Mouse (Mus musculus) liver, embryonic 16.5 days (tissue): ENCODE results near the gene Mpg. TPM values are rescaled to one million over a fixed set of nuclear protein-coding genes. Genes with fewer than 3 reads are reported as not detected.
A peak's percentile ranks its signal among the peaks of the same experiment; 100 is the strongest.

Source experiments
- ATAC-seq: fragments of 200-750 bp; cut with Nextera tagmentation; 2 replicates; pipeline ENCODE4 v1.8.0; 2017; ENCODE audit warnings: low read depth, mild to moderate bottlenecking, moderate number of reproducible peaks, moderate library complexity
- H3K27ac ChIP-seq: fragments of 300-500 bp; sonication (generic); 2 replicates; pipeline ENCODE4 v1.5.1; 2014; ENCODE audit warnings: mild to moderate bottlenecking, low read length
- H3K27me3 ChIP-seq: fragments of 300-500 bp; sonication (generic); 2 replicates; pipeline ENCODE4 v1.6.1; 2014; ENCODE audit warnings: low read depth, low read length, mixed read lengths; ENCODE audit not compliant: control insufficient read depth, insufficient read depth
- H3K36me3 ChIP-seq: fragments of 300-500 bp; sonication (generic); 2 replicates; pipeline ENCODE4 v1.6.1; 2014; ENCODE audit warnings: mild to moderate bottlenecking; ENCODE audit not compliant: control insufficient read depth, insufficient read depth
- H3K4me1 ChIP-seq: fragments of 300-500 bp; sonication (generic); 2 replicates; pipeline ENCODE4 v1.6.1; 2014; ENCODE audit warnings: low read depth, low read length, mixed read lengths; ENCODE audit not compliant: control insufficient read depth
- H3K4me2 ChIP-seq: fragments of 300-500 bp; sonication (generic); 2 replicates; pipeline ENCODE4 v1.6.1; 2014; ENCODE audit warnings: low read depth, low read length, mixed read lengths
- H3K4me3 ChIP-seq: fragments of 300-500 bp; sonication (generic); 2 replicates; pipeline ENCODE4 v1.5.1; 2014; ENCODE audit warnings: low read depth, mild to moderate bottlenecking, low read length
- H3K9ac ChIP-seq: fragments of 300-500 bp; sonication (generic); 2 replicates; pipeline ENCODE4 v1.6.1; 2014; ENCODE audit warnings: low read depth, low read length
- H3K9me3 ChIP-seq: fragments of 300-500 bp; sonication (generic); replicated peaks from 2 replicates; pipeline ENCODE4 v1.6.1; 2016; ENCODE audit warnings: low read length; ENCODE audit not compliant: control insufficient read depth
- WGBS: fragments of 180-500 bp; shearing (Covaris S2); extraction: QIAGEN DNeasy Blood & Tissue Kit; methylation state at CpG from one replicate; pipeline ENCODE4 v1.1.7; 2014; ENCODE audit not compliant: insufficient replicate concordance; 5-methylcytosine and 5-hydroxymethylcytosine counted together
- polyA plus RNA-seq: library from polyadenylated mRNA; unstranded; fragments of >200 nt; fragmentation: Nextera tagmentation; extraction: Ambion mirVana; gene quantifications from 2 replicates; pipeline ENCODE4 v1.2.1, GENCODE M21; 2015

Mpg gene
- polyA plus RNA-seq, 1 experiment from 2014 or later: 19.6 TPM

DNA sequence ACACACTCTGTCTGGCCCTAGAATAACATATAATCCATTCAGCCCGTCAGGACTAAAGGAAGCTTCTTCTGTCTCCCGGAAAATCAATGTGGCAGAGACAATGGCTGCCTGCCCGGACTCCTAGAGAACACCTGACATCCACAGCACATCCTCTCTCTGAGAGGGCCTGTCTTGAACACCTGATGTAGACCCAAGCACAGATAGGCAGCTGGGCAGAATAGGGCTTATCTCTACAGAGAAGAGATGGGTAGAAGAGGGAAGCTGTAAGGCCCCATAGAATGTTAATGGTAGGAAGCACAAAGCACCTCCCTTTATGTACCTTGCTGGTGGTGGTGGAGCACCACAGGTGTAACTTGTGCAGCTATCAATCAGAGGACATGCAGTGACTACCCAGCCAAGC lies 15.9 kb downstream of the Mpg start:
- H3K27me3 ChIP-seq: no peaks in the 10 kb centered on the region
- peak overlapping the region; percentile 32; the same call in 1 of the 2 replicates for H3K4me2 ChIP-seq
- H3K27ac ChIP-seq: peak overlapping the region; percentile 99
- peaks cover 88% of the 10 kb centered on the region for H3K4me1 ChIP-seq
- 71% methylated on average over 3 of the region's 3 CpGs for WGBS
- no peak overlapping the region for H3K4me3 ChIP-seq
- no peaks in the 10 kb centered on the region for H3K9me3 ChIP-seq
- H3K36me3 ChIP-seq: peaks cover 25% of the 10 kb centered on the region
- ATAC-seq: no peak
- H3K9ac ChIP-seq: peak overlapping the region; percentile 73

DNA sequence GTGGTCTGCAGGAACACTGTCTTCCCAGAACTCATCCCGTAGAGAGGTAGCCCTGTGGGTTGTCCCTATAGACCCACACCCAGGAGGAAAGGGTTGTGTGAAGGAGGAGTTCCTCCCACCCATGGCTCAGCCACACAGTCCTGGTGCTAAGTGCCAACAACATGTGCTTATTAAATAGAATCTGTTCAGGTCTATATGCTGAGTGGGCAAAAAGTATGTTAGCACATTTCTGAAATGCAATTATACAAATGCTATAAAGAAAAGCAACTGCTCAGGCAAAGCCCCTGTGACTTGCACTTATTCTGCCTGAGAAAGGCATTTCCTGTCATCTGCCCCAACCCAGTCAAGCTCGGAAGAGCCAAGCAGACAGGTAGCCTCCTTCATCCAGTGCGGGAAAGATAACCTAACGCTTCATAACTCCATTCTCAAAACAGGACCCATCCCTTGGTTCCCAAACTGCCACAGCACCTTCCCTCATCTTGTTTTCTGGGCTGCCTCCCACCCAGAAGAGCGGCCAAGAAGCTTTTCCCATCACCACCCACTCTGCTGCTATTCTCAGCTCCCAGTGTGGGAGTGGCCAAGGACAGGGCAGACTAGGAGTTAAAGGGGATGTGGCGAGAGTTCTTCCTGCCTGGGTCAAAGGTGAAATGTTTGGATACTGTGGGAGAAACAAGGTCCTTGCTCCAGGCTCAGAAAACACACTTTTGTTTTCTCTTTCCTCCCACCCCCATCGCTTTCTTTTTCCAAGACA lies 17.1 kb downstream of the Mpg start:
- peaks cover 87% of the 10 kb centered on the region for H3K4me1 ChIP-seq
- H3K27ac ChIP-seq: peak overlapping the region; percentile 99
- peak overlapping the region; percentile 32; the same call in 1 of the 2 replicates for H3K4me2 ChIP-seq
- no peaks in the 10 kb centered on the region for H3K9me3 ChIP-seq
- H3K4me3 ChIP-seq: no peak overlapping the region
- H3K9ac ChIP-seq: peak overlapping the region; percentile 73
- 73% methylated on average over 7 of the region's 7 CpGs for WGBS
- H3K27me3 ChIP-seq: no peaks in the 10 kb centered on the region
- no peak for ATAC-seq
- peaks cover 22% of the 10 kb centered on the region for H3K36me3 ChIP-seq

DNA sequence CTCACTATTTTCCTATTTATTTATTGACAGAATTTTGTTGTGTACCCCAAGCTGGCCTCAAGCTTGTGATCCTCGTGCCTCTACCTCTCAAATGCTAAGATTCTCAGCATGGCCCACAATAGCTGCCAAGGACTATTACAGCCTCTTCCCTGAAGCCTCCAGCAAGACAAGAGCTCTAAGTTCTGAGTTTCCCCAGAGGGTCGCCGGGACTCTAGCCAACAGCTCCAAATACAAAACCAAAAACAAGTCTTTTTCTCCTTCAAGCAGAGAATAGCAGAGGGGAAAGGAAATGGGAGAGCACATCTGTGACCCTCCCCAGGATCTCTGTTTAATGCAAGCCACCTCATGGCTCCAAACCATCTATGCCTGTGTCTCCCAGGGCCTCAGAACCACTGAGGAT lies 17.8 kb downstream of the Mpg start:
- H3K4me3 ChIP-seq: no peak overlapping the region
- H3K4me2 ChIP-seq: 0 out of 2 replicates have a peak overlapping the region, but pooled peaks have one; percentile 30
- peaks cover 87% of the 10 kb centered on the region for H3K4me1 ChIP-seq
- H3K36me3 ChIP-seq: peaks cover 19% of the 10 kb centered on the region
- no peak for ATAC-seq
- 70% methylated on average over 3 of the region's 3 CpGs for WGBS
- H3K9ac ChIP-seq: peak overlapping the region; percentile 73
- no peaks in the 10 kb centered on the region for H3K27me3 ChIP-seq
- H3K27ac ChIP-seq: peak overlapping the region; percentile 99
- H3K9me3 ChIP-seq: no peaks in the 10 kb centered on the region

DNA sequence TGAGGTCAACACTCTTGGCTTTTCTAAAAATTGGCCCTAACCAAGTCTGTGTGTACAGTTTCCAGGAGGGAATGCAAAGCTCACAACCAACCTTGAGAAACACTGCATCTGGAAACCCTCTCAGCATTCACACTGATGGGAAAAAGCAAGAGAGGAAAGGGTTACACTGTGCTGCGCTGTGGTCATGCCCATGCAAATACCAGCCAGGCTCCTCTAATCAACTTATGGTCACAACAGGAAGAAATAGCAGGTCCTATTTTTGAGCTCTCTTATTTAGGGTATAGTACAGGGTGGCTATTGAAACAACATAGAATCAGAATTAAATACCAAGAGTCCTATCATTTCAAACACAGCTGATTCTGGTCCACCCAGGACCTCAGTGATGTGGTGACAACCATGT lies 18.3 kb downstream of the Mpg start:
- peaks cover 21% of the 10 kb centered on the region for H3K36me3 ChIP-seq
- H3K4me3 ChIP-seq: no peak overlapping the region
- H3K27me3 ChIP-seq: no peaks in the 10 kb centered on the region
- H3K27ac ChIP-seq: peak overlapping the region; percentile 99
- H3K9me3 ChIP-seq: no peaks in the 10 kb centered on the region
- 52% methylated on average over 1 of the region's 1 CpGs for WGBS
- ATAC-seq: no peak
- peak overlapping the region; percentile 73 for H3K9ac ChIP-seq
- peak overlapping the region; percentile 61 for H3K4me2 ChIP-seq
- peaks cover 89% of the 10 kb centered on the region for H3K4me1 ChIP-seq

DNA sequence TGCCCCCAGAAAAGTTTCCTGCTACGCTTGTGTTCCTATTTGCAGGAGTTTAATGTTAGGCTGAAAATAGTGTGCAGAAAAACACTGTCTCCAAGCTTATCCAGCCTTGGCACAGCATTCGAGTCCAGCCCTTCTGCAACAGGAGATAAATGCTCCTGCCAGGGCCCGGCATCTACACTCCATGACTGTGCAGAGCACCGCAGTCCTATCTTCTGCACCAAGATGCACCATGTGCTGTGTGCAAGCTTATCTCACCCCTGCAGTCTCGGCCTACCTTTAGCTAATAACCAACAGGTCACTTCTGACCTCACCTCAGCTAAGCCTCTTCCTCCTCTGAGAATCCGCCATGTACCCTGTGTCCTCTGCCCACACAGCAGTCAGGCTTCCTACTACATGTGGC lies 19.3 kb downstream of the Mpg start:
- no peaks in the 10 kb centered on the region for H3K9me3 ChIP-seq
- H3K27ac ChIP-seq: peak overlapping the region; percentile 99
- ATAC-seq: peak; percentile 97
- H3K36me3 ChIP-seq: peaks cover 22% of the 10 kb centered on the region
- H3K4me3 ChIP-seq: peak overlapping the region; percentile 34
- peak overlapping the region; percentile 73 for H3K9ac ChIP-seq
- 27% methylated on average over 6 of the region's 6 CpGs for WGBS
- H3K4me1 ChIP-seq: peaks cover 93% of the 10 kb centered on the region
- H3K4me2 ChIP-seq: peak overlapping the region; percentile 61
- H3K27me3 ChIP-seq: no peaks in the 10 kb centered on the region

DNA sequence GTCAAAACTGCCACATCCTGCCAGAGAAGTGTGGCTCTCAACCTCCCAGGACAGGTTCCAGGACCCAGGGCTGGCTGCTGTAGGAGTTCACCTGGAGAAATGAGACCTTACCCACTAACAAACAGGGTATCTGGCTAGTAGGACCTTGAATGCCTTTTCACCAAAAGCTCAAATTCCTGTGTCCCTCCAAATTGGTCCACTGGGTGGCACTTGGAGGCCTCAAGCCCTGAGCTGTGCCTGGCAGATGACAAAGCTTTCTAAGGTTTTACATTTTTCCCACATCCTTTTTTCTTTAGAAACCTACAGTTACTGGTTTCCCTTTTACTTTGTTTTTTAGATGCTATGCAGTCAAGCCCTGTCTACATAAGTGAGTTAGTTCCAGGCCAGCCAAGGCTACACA lies 20.8 kb downstream of the Mpg start:
- Histone ChIP-seq H3K9me3 (no peaks in the 10 kb centered on the region), H3K27ac (peak overlapping the region; percentile 96), H3K4me1 (peaks cover 91% of the 10 kb centered on the region), H3K4me3 (peak overlapping the region; percentile 7; the same call in 1 of the 2 replicates), H3K27me3 (no peaks in the 10 kb centered on the region), H3K36me3 (peaks cover 19% of the 10 kb centered on the region), H3K9ac (peak overlapping the region; percentile 63), H3K4me2 (peak overlapping the region; percentile 6; the same call in 1 of the 2 replicates)
- ATAC-seq: no peak

DNA sequence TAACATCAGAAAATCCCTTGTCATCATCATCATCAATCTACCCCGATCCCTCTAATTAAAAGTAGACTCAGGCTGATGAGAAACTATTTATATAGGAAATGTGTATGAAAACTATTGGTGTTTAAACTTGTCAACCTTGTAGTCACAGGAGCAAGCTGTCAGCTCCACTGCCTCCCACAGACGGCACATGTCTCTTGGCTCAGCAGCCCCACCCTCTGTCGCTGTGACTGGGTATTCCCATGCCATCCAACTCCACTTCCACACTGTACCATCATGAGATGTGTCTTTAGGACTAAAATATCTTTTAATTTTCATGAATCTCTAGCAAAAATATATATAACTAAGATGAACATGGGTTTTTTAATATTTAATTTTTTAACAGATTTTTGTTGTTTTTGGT lies 22.0 kb downstream of the Mpg start:
- no peak for ATAC-seq
- Histone ChIP-seq H3K9ac (peak overlapping the region; percentile 55), H3K9me3 (no peaks in the 10 kb centered on the region), H3K4me1 (peaks cover 87% of the 10 kb centered on the region), H3K36me3 (peaks cover 19% of the 10 kb centered on the region), H3K4me3 (no peak overlapping the region), H3K27me3 (no peaks in the 10 kb centered on the region), H3K27ac (peak overlapping the region; percentile 96), H3K4me2 (peak overlapping the region; percentile 25; the same call in 1 of the 2 replicates)
- 57% methylated on average over 3 of the region's 3 CpGs for WGBS

DNA sequence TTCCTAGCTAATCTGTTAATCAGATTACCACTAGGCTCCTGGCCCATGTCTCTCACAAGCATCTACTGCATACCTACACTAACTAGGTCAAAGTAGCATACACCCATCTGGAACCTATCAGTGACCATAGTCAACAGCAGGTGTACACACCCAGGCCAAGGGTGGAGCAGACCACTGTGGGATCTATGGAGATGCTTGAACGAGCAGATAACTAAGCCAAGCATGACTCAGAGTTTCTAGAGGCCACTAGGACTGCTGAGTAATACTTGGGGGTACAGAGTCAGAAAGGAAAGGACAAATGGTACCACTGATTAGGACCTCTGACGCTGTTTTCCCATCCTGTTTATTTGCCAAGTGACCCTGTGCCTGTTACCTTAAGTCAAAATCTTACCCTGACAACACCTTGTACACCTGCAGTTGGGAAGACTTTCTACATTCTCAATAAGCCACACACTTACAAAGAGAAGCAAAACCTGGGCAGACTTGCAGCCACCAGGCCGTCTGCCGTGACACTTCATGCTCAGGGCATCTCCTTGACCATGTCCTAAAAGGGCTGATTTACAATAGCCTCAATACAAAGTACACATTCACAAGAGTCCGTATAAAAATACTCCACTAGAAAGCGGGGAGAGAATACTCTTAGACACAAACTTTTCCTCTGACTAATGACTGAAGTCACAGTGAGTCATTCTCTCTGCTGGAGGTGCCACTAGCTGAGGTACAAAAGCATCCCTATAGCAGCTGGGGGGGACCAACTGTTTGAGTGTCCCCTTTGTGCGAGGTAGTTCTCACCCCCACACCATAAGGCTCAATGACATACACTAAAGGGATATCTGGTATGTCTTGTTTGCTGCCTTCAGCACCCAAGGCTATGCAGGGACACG lies 24.8 kb downstream of the Mpg start:
- Histone ChIP-seq H3K36me3 (peaks cover 25% of the 10 kb centered on the region), H3K4me3 (peak overlapping the region; percentile 26; the same call in 1 of the 2 replicates), H3K4me2 (peak overlapping the region; percentile 43), H3K9ac (peak overlapping the region; percentile 68), H3K4me1 (peaks cover 85% of the 10 kb centered on the region), H3K27me3 (no peaks in the 10 kb centered on the region), H3K27ac (peak overlapping the region; percentile 97), H3K9me3 (no peaks in the 10 kb centered on the region)
- peak; percentile 98 for ATAC-seq
- 52% methylated on average over 8 of the region's 8 CpGs for WGBS
